Mouse (Mus musculus) 3T3-L1 (cell line): Measurements from ENCODE around the gene Mt3.

Source experiments
- DNase-seq: peaks from one replicate; pipeline ENCODE4 v3.0.0-alpha.2; 2015; ENCODE audit warnings: low read depth, low spot score

The Mt3 gene

DNA sequence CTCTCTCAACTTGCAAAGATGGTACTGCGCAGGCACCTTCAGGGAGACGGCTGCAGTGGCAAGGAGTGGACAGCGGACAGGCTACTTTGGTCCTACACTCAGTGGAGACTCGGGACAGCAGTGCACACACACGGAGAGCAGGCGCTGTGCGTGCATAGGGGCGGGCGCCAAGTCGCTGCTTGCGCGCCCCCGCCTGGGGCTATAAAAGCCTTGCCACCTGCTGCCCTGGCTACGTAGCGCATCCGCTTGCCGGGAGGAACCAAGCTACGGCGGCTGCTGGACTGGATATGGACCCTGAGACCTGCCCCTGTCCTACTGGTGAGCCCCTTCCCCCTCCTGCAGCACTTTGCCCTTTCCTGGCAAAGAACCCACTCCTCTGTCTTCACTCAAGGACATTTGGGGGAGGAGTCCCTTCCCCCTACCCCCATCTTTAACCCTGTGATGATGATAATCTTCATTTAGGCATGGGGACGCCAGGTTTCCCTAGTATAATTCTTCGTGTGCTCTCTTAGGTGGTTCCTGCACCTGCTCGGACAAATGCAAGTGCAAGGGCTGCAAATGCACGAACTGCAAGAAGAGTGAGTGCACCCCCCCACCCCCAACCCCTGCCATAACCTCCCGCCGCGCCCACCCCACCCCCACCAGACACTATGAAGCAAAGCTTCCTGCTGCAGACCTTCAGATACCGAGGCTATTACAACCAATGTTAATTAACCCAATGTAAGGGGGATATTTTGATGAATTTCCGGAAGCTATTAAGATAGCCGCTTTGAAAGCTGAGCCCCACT lies at the start of gene Mt3:
Mt3 (plus strand) TSS at position 95 of the 788 bp plus-strand sequence.
- DNase-seq, result no peak

DNA sequence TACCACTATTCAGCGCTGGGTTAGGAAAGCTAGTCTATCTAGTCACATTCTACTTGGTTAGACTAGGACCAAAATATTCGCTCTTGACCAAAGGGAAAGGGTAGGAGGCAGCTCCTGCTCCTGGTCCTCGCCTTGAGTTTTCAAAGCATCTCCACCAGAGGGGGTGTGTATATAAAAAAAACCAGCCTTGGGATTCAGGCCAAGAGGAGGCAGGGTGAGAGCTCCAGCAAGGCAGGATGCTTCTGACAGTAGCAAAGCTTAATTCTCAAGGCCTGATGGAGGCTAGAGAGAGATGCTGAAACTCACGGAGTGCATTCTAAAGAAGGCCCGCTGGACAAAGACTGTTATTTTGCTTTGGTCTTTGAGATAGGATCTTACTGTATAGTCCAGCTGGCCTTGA lies 48.3 kb upstream of the Mt3 start:
- peak; percentile 64 for DNase-seq

DNA sequence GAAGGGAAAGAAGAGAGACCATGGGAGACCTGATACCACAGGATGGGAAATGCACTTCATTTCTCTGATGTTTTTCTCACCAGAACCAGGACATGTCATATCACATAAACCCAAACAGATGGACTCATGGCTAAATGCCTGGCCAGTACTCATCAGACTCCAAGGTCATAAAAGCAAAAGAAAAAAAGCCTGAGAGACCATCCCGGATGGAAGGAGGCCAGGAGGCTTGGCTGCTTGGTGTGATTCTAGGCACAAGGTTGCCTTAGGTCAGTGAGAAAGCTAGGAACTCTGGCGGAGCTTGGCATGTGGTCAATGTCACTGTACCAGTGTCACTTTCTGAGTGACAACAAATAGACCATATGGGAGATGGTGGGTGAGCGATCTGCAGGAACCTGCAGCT lies 44.5 kb upstream of the Mt3 start:
- peak; percentile 40 for DNase-seq

DNA sequence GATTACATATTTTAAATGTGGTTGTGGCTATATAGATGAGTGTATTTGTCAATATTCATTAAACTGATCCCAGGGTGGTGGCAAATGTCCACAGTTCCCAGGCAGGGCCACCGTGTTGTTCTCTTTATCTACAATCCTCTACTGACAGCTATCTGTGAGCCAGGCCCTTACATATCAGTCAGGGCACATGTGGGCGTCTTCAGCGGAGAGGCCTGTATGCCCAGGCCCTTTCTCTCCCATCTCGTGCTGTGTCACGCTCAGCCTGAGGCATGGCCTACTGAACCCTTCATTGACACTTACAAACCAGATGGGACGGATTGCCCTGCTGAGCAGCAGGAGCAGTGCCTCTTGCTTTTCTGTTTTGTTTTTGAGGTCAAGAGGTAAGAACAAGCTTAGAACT lies 43.0 kb upstream of the Mt3 start:
- no peak for DNase-seq

DNA sequence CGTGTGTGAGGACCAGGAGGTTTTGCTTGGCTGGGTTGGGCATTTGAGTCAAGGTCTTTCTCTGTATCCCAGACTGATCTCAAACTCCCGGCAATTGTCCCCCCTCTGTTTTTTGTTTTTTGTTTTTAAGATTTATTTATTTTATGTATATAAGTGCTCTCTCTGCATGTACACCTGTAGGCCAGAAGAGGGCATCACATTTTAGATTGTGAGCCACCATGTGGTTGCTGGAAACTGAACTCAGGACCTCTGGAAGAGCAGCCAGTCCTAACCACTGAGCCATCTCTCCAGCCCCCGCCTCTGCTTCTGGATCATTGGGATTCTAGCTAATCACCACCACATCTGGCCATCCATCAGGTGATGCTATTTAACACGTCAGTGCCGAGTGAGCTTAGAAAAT lies 42.6 kb upstream of the Mt3 start:
- no peak for DNase-seq

DNA sequence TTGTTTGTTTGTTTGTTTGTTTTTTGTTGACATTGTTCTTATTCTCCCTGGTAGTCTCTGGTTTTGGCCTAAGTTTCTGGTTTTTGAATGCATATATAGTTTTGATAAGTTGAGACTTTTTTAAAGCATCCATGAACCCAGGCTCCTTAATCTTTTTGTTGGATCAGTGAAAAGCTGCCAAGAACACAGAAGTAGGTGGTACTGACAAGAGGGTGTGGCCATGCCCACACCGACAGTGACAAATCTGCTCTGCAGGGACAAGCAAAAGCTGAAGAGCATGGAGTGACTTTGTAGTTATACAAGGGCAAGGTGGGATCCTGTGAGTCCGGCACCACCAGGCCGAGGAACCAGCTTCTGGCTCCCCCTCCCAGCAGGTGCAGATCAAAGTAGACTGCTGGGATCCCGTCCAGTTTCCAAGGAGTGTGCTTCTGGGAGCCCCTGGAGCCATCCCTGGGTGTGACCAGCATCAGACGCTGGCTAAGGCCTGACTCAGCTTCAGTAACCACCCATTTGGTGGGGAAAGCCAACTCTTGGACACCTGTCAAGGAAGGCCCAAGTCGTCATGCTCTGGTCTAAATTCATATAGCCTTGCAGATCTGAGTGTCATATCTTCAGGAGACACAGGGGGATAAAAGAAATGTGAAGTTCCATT lies 41.8 kb upstream of the Mt3 start:
- DNase-seq, result peak; percentile 43

- DNase-seq, result no peak
Measured at GRCm38 (mm10) chr8:94113435-94113834, 39.0 kb upstream of the Mt3 start.

- DNase-seq, result no peak
Measured at GRCm38 (mm10) chr8:94113972-94114371, 38.4 kb upstream of the Mt3 start.

DNA sequence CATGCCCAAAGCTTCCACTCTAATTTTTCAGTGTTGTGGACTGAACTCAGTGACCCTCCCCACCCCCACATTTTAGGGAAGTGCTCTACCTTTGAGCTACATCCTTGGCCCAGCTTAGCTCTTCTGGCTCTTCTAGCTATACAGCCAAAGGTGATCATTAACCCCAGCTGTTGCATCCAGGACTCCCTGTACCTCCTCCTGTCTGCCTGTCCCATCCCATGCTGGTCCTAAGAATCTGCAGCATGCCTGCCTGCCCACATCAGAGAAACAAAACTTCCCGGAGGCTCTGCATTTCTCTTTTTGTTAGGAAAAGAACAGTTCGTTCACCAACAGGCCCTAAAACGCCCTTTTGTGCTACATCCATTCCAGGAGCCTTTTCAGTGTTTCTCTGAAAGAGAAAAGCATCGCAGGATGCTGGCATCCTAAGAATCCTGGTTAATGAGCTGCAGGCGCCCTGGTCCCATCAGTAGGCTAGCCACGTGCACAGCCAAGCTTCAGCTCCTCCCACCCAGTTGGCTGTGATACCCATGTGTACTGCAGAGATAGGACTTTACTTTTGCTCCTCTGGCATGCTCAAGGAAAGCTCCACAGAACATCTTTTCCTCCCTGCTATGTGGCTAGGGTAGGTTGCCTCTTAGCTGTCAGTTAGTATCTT lies 33.5 kb upstream of the Mt3 start:
- DNase-seq, result no peak

DNA sequence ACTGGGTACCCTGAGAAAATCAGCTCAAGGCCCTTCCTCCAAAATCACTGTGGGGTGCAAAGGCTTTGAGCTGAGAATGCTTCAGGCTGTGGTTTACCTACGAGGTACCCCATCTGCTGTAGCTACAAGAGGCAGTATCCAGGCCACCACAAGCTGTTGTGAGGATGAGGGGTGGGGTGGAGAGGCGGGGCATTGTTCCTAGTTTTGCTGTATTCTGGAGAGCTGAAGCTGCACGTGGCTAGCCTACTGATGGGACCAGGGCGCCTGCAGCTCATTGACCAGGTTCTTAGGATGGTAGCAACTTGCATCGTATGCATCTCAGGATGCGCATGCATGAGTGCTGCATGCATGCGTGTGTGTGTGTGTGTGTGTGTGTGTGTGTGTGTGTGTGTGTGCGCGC lies 30.8 kb upstream of the Mt3 start:
- DNase-seq, result no peak

DNA sequence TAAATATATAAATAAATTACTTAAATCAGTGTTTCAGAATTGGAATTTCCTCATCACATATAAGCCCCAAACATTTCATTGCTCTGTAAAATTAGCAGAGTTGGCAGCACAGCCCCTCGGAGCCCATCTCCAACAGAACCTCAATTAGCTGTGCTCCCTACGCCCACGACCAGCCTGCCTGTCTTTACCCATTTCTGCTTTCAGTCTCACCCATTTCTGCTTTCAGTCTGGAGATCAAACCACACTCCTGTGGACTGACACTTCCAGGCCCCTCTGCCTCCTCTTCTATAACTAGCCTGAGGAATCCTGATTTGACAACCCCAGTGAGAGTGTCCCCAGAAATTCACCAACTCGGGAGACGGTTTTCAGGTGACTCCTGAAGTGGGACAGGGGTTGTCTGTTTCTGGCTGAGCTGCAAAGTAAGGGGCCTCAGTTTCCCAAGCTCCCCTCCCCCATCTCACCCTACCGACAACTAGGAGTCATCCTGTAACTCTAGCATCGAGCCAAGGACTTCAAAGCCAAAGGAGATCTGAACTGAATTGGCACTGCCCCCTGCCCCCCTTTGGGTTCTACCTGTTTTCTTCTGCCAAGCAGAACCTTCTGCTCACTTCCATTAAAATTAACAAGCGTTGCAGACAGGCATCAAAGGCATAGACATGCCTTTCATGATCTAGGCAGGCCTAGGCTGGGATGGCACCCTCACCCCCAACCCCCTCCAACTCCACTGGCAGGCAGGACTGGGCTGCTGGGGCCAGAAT lies 29.5 kb upstream of the Mt3 start:
- DNase-seq, result no peak

- no peak for DNase-seq
Measured at GRCm38 (mm10) chr8:94127711-94128110, 24.7 kb upstream of the Mt3 start.

- no peak for DNase-seq
Measured at GRCm38 (mm10) chr8:94129133-94129789, 23.1 kb upstream of the Mt3 start.

DNA sequence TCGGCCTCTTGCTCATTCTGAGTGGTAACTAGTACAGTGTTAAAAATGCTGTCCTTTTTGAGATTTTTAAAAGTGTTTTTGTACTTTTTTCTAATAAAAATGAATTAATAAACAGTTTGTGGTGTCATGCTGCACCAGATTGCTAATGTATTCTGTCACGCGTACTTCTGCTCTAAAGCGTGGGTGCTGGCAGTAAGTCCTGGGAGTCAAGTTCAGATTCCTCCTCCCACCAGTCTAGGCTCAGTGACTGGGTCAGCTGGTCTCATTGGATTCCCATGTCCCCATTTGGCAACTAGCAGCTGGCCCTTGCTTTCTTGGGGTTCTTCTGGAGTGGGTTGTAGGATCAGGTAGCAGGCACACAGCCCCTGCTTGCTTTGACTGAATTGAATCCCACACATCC lies 22.3 kb upstream of the Mt3 start:
- DNase-seq, result no peak

DNA sequence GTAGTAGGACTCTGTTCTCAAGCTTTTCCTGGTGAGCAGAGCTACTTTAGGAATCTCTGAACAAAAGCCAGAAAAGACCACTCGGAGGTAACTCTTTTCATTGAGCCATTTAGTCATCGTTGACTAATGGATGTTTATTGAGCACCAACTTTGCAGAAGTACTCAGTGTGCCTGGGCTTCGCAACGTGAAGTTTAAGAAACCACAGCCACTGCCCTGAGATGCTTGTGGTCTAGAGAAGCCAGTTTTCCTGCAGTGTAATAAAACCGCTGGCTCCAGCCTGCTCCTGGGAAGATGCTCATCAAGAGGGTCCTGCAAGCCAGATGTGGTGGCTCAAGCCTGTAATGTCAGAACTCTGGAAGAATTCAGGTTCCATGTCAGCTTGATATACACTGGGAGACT lies 20.3 kb upstream of the Mt3 start:
- DNase-seq, result peak; percentile 74

GRCm38 (mm10) chr8:94134601-94135000 lies 17.8 kb upstream of the Mt3 start:
- DNase-seq, result peak; percentile 91

DNA sequence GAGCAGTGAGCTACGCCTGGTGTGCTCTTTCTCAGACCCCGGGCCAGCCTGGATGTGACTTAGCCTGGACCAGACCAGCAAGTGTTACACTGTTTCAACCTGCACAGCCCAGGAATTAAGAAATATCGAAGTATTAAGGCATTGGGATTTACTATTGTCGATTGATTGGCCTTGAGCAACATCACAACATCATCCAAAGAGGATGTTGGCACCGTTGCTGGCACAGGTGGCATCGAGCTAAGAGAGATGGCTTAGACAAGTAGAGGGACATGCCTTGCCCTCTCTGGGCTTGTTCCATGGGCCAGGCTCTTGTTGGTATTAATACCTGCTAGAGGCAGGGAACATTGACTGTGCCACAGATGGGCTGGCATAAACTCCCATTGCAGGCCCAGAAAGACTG lies 16.9 kb upstream of the Mt3 start:
- no peak for DNase-seq

GRCm38 (mm10) chr8:94136192-94136591 lies 16.2 kb upstream of the Mt3 start:
- DNase-seq, result peak; percentile 52

DNA sequence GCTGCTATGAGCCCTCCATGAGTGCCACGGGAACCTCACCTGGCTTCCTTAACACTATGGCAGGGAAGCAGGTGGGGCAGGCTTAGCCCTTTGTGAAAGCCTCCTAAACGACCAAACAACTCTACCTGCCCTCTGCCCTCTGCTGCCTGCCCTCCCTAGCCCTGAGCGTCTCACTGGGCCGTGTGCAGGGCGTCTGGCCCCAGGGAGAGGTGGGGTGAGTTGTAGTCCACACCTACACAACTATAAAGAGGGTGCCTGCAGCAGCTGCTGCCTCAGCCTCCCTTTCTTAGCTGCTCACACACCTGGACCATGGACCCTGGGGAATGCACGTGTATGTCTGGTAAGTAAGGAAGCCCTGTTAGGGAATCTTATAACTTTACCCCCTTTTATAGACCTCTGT lies 15.5 kb upstream of the Mt3 start, which contains the start of gene Mt4:
Mt4 (plus strand) TSS at position 265 of the 400 bp plus-strand sequence.
- DNase-seq, result no peak

- DNase-seq, result no peak
Measured at GRCm38 (mm10) chr8:94140266-94140795, 12.1 kb upstream of the Mt3 start.

DNA sequence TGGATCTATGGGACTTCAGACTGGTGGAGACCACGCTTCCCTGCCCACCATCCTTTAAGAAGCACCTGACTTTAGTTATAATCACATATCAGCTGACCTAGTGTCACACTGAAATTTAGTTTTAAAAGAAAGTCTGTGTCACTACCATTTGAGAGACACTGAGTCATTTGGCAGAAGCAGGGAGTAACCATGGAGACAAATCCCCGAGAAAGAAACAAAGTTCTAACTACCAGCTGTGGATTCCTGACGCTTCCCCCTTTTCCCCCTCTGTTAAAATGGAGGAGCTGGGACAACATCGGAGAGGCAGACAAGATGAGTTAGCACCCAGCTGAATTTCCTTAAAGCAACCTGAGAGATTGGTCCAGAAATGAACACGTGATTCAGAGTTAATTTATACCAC lies 4.2 kb upstream of the Mt3 start:
- peak; percentile 59 for DNase-seq
